Mouse (Mus musculus): Measurements from ENCODE around the gene Glod4.
A peak's percentile ranks its signal among the peaks of the same experiment; 100 is the strongest.

GRCm38 (mm10) chr11:76074296-76075093, 169.0 kb downstream of the Glod4 start:
- peak; percentile 40 for TF ChIP-seq CTCF (IDR thresholded peaks at IDR 0.05)
- TF ChIP-seq EP300 (IDR thresholded peaks at IDR 0.05) = no peak
